Mouse (Mus musculus) lung, postnatal 0 days (tissue): Measurements from ENCODE around the gene Tns4. TPM values are rescaled to one million over a fixed set of nuclear protein-coding genes. Genes with fewer than 3 reads are reported as not detected.

ENCODE experiments used
- ATAC-seq: fragments of 200-750 bp; cut with Nextera tagmentation; 2 replicates; pipeline ENCODE4 v1.8.0; 2017; ENCODE audit warnings: moderate library complexity
- DNase-seq: peaks from one replicate; pipeline ENCODE4 v3.0.0-alpha.2; 2016; ENCODE audit warnings: low spot score
- H3K27ac ChIP-seq: fragments of 300-500 bp; sonication (generic); 2 replicates; pipeline ENCODE4 v1.5.1; 2014; ENCODE audit warnings: antibody characterized with exemption, mild to moderate bottlenecking, low read length, mixed read lengths
- H3K27me3 ChIP-seq: fragments of 300-500 bp; sonication (generic); replicated peaks from 2 replicates; pipeline ENCODE4 v1.6.1; 2014; ENCODE audit warnings: low read length, mixed read lengths; ENCODE audit not compliant: insufficient read depth
- H3K36me3 ChIP-seq: fragments of 300-500 bp; sonication (generic); 2 replicates; pipeline ENCODE4 v1.6.1; 2014; ENCODE audit warnings: low read length, mixed read lengths; ENCODE audit not compliant: insufficient read depth
- H3K4me1 ChIP-seq: fragments of 300-500 bp; sonication (generic); 2 replicates; pipeline ENCODE4 v1.6.1; 2014; ENCODE audit warnings: antibody characterized with exemption, low read depth, low read length, mixed read lengths; ENCODE audit not compliant: insufficient read depth
- H3K4me2 ChIP-seq: fragments of 300-500 bp; sonication (generic); replicated peaks from 2 replicates; pipeline ENCODE4 v1.6.1; 2014; ENCODE audit warnings: low read depth, mild to moderate bottlenecking, low read length, moderate library complexity, mixed read lengths
- H3K4me3 ChIP-seq: fragments of 300-500 bp; sonication (generic); 2 replicates; pipeline ENCODE4 v1.5.1; 2014; ENCODE audit warnings: low read depth, low read length
- H3K9ac ChIP-seq: fragments of 300-500 bp; sonication (generic); replicated peaks from 2 replicates; pipeline ENCODE4 v1.6.1; 2014; ENCODE audit warnings: low read depth, mild to moderate bottlenecking
- H3K9me3 ChIP-seq: fragments of 300-500 bp; sonication (generic); 2 replicates; pipeline ENCODE4 v1.6.1; 2016; ENCODE audit warnings: low read length, mixed read lengths
- CTCF ChIP-seq: IDR thresholded peaks from 2 replicates; pipeline ENCODE4 v1.5.1; 2016; ENCODE audit warnings: antibody characterized with exemption, mild to moderate bottlenecking
- EP300 ChIP-seq: IDR thresholded peaks from 2 replicates; pipeline ENCODE4 v1.6.1; 2016; ENCODE audit warnings: antibody characterized with exemption, mild to moderate bottlenecking, control low read depth
- WGBS: fragments of 180-500 bp; shearing (Covaris S2); extraction: QIAGEN DNeasy Blood & Tissue Kit; methylation state at CpG from one replicate; pipeline ENCODE4 v1.1.7; 2014; 5-methylcytosine and 5-hydroxymethylcytosine counted together
- polyA plus RNA-seq: library from polyadenylated mRNA; unstranded; fragments of >200 nt; fragmentation: Nextera tagmentation; extraction: Ambion mirVana; gene quantifications from 2 replicates; pipeline ENCODE4 v1.2.1, GENCODE M21; 2015

Tns4 gene
- polyA plus RNA-seq, 1 experiment from 2014 or later: 0.24 TPM

DNA sequence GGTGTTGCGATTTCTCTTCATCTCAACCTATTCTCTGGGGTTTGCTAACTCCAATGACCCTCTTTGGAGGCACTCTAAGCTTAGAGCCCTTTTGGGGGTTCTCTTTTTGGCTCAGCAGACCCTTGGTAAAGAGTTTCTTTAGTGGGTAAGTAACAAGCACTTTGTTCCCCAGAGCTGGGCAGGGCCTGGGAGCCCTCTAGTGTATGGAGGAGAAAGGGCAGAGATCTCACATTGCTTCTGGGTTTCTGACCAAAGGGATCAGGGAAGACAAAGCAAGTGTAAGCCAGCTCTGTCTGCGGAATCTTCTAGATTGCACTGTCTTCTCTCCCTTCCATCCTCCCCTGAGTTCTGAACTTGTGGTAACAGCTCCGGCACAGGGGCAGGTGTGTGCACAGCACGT, 53.8 kb downstream of the Tns4 start:
- ATAC-seq (no peak), DNase-seq (peak; percentile 22)
- no peak overlapping the region for H3K4me3 ChIP-seq
- H3K9me3 ChIP-seq: no peaks in the 10 kb centered on the region
- no peak overlapping the region for H3K27ac ChIP-seq
- H3K9ac ChIP-seq: no peak overlapping the region
- TF ChIP-seq CTCF: peak; percentile 65
- TF ChIP-seq EP300: no peak
- 0 out of 2 replicates have a peak, but pooled peaks cover under 1% of the 10 kb centered on the region for H3K4me1 ChIP-seq
- H3K36me3 ChIP-seq: no peaks in the 10 kb centered on the region
- H3K27me3 ChIP-seq: no peaks in the 10 kb centered on the region
- H3K4me2 ChIP-seq: no peak overlapping the region
- WGBS: 58% methylated on average over 4 of the region's 4 CpGs

DNA sequence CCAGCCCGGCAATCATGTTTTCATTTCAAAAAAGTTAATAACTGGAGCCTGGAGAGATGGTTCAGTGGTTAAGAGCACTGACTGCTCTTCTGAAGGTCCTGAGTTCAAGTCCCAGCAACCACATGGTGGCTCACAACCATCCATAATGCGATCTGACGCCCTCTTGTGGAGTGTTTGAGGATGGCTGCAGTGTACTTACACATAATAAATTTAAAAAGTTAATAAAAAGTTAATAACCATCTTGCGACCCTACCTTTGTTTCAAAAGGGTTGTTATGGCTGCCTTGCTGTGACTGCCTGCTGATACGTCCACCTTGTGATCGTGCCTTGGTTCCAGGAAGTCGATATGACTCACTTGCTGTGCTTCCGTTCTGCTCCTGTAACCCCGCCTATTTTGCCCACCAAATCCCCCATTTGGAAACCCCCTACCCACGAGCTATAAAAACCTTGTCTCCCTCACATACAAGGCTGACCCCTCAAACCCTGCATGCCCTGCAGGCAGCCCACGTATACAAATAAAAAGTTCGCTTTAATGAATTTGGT, 62.1 kb downstream of the Tns4 start:
- 79% methylated on average over 12 of the region's 12 CpGs for WGBS
- Histone ChIP-seq H3K27me3 (no peaks in the 10 kb centered on the region), H3K9ac (no peak overlapping the region), H3K9me3 (no peaks in the 10 kb centered on the region), H3K4me3 (no peak overlapping the region), H3K36me3 (no peaks in the 10 kb centered on the region), H3K27ac (no peak overlapping the region), H3K4me2 (no peak overlapping the region), H3K4me1 (0 out of 2 replicates have a peak, but pooled peaks cover 4% of the 10 kb centered on the region)
- DNase-seq (no peak), ATAC-seq (no peak)
- TF ChIP-seq CTCF (no peak), EP300 (no peak)

DNA sequence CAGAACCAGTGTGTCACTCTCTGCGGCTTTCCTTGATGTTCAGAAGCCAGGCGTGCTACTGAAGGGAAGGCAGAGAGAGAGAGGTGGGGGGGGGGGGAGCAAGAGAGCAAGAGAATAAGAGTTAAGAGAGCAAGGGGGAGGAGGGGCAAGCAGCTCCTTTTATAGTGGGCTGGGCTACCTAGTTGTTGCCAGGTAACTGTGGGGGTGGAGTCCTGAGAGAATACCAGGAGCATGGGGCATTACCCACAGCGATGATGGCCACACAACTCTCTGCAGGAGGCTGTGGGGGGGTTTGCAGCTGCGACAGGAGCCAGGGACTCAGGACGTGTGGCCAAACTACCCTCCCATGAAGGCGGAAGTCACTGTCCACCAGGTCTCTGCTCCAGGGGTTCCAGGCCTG, 63.2 kb downstream of the Tns4 start:
- H3K4me1 ChIP-seq: 0 out of 2 replicates have a peak, but pooled peaks cover 4% of the 10 kb centered on the region
- 80% methylated on average over 6 of the region's 6 CpGs for WGBS
- H3K36me3 ChIP-seq: no peaks in the 10 kb centered on the region
- H3K4me2 ChIP-seq: no peak overlapping the region
- ATAC-seq: no peak
- H3K9me3 ChIP-seq: no peaks in the 10 kb centered on the region
- H3K27me3 ChIP-seq: no peaks in the 10 kb centered on the region
- no peak overlapping the region for H3K27ac ChIP-seq
- no peak overlapping the region for H3K9ac ChIP-seq
- DNase-seq: no peak
- TF ChIP-seq CTCF: no peak
- no peak for TF ChIP-seq EP300
- no peak overlapping the region for H3K4me3 ChIP-seq

DNA sequence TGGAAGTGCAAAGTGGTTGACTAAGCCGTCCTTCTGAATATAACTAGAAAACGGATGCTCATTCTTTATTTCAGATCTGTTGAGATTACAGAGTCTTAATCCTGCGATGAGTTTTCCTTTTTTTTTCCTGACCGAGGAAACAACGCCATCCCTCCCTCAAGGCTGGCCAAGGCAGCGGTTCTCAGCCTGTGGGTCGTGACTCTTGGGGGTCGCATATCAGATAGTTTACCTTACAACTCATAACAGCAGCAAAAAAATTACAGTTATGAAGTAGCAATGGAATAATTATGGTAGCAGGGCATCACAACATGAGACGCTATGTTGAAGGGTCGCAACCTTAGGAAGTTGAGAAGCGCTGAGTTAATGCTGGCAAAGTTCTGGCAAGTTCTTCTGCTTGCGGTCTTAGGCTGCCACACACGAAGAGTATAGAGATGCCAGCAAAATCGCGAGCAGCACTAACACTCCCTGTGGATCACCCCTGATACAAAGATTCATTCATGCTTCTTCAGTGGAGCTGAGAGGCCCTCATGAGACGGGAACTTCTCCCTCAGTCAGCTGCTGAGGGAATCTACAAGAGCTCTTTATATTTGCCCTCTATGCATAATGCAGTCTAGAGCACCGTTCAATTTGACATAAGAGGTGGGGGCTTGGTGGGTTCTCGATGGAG, 64.5 kb downstream of the Tns4 start:
- Histone ChIP-seq H3K9ac (no peak overlapping the region), H3K36me3 (no peaks in the 10 kb centered on the region), H3K27ac (no peak overlapping the region), H3K4me2 (peak overlapping the region; percentile 62), H3K27me3 (no peaks in the 10 kb centered on the region), H3K4me3 (peak overlapping the region; percentile 79), H3K9me3 (no peaks in the 10 kb centered on the region), H3K4me1 (0 out of 2 replicates have a peak, but pooled peaks cover 4% of the 10 kb centered on the region)
- TF ChIP-seq EP300 (no peak), CTCF (no peak)
- ATAC-seq: 0 out of 2 replicates have a peak, but pooled peaks have one; percentile 0
- peak; percentile 12 for DNase-seq
- 19% methylated on average over 18 of the region's 18 CpGs for WGBS

DNA sequence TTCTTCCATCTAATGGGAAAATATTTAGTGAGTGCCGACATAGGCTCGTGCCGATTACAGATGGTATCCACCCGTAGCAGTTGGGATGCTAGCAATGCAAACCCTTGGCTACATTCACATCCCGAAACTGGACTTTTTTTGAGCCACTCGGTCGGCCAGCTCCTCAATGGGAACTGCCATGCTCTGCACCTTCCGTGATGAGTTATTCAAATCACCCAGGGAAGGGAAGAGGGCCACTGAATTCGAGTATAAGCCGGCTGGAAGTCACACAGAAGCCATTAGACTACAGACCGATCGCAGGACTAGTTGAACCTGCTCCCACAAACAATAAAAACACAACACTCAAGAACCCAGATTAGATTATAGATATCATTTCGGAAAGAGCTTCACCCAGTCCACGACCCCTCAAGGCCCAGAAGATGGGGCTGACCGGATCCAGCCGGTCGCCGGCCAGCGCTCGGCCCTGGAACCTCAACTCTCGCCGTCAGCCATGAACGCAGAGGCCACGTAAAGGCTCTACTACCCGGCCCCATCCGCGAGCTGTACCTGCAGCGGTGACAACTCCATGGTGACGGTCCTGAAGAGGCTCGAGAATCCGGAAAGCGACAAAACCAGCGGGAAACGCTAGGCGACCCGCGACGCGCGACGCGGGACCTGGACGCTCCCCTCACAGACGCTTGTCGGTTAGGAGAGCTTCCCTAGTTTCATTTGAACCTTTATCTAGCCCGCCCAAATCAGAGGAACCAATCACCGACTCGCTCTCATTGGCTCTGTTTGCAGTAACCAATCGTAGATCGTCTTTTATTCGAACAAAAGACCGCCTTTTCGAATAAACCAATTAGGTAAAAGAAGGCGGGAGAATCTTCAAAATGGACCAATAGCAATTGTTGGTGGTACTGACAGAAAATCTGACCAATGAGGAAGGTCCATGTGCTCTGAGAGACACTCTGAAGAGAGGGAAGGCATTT, 65.3 kb downstream of the Tns4 start, which contains the start of gene Top2a:
Gene Top2a, minus strand, starts transcription at position 690 of the 968 bp plus-strand sequence.
- Histone ChIP-seq H3K9ac (peak within 1 kb of the TSS; percentile 51), H3K9me3 (no peaks in the 10 kb centered on the region), H3K27ac (no peak within 1 kb of the TSS), H3K36me3 (no peaks in the 10 kb centered on the region), H3K4me1 (0 out of 2 replicates have a peak, but pooled peaks cover 4% of the 10 kb centered on the region), H3K4me2 (peak within 1 kb of the TSS; percentile 68), H3K4me3 (peak within 1 kb of the TSS; percentile 79), H3K27me3 (no peaks in the 10 kb centered on the region)
- TF ChIP-seq EP300: peak; percentile 93
- no peak for TF ChIP-seq CTCF
- DNase-seq (peak; percentile 98), ATAC-seq (peak; percentile 97)
- WGBS: under 1% methylated on average over 54 of the region's 54 CpGs

DNA sequence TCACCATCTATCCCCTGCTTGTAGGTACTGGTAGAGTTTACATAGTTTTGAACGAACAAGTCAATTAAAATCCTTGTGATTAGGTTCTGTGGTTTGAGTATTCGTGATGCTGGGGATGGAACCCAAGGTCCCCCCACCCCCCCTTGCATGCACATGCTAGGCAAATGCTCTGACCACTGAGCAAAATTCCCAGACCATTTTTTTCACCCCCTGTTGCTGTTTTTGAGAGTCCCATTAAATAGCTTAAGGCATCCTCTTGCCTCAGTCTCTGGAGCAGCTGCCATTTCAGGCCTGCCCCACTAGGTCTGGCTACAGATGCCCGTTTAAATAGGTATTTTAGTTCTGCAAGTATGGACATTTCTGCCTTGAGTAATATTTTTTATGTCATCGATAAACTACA, 66.0 kb downstream of the Tns4 start:
- Histone ChIP-seq H3K27ac (no peak overlapping the region), H3K4me3 (peak overlapping the region; percentile 79; the same call in 1 of the 2 replicates), H3K36me3 (no peaks in the 10 kb centered on the region), H3K4me2 (peak overlapping the region; percentile 68), H3K9ac (peak overlapping the region; percentile 51), H3K9me3 (no peaks in the 10 kb centered on the region), H3K4me1 (0 out of 2 replicates have a peak, but pooled peaks cover 4% of the 10 kb centered on the region), H3K27me3 (no peaks in the 10 kb centered on the region)
- TF ChIP-seq EP300: no peak
- no peak for TF ChIP-seq CTCF
- whole genome bisulfite sequencing: 4% methylated on average over 4 of the region's 4 CpGs
- DNase-seq (no peak), ATAC-seq (no peak)
